Mouse (Mus musculus) embryonic facial prominence, embryonic 11.5 days (tissue): Measurements from ENCODE around the gene Tmed1. TPM values are rescaled to one million over a fixed set of nuclear protein-coding genes. Genes with fewer than 3 reads are reported as not detected.

Experiments
- ATAC-seq: fragments of 200-750 bp; cut with Nextera tagmentation; replicated peaks from 2 replicates; pipeline ENCODE4 v1.8.0; 2017; ENCODE audit warnings: low read depth; ENCODE audit not compliant: insufficient number of reproducible peaks, low FRiP score, low TSS enrichment
- DNase-seq: peaks from one replicate; pipeline ENCODE4 v3.0.0-alpha.2; 2015; ENCODE audit warnings: low spot score
- H3K27ac ChIP-seq: fragments of 300-500 bp; sonication (generic); replicated peaks from 2 replicates; pipeline ENCODE4 v1.5.1; 2014; ENCODE audit warnings: mild to moderate bottlenecking, low read depth, low read length, control low read depth
- H3K27me3 ChIP-seq: fragments of 300-500 bp; sonication (generic); 2 replicates; pipeline ENCODE4 v1.6.1; 2014; ENCODE audit warnings: mild to moderate bottlenecking, low read length, moderate library complexity, mixed read lengths; ENCODE audit not compliant: control insufficient read depth, insufficient read depth
- H3K36me3 ChIP-seq: fragments of 300-500 bp; sonication (generic); replicated peaks from 2 replicates; pipeline ENCODE4 v1.6.1; 2014; ENCODE audit warnings: low read depth, mild to moderate bottlenecking, low read length, moderate library complexity, mixed read lengths; ENCODE audit not compliant: control insufficient read depth, insufficient read depth
- H3K4me1 ChIP-seq: fragments of 300-500 bp; sonication (generic); 2 replicates; pipeline ENCODE4 v1.6.1; 2014; ENCODE audit warnings: low read length, mixed read lengths; ENCODE audit not compliant: control insufficient read depth, insufficient read depth
- H3K4me2 ChIP-seq: fragments of 300-500 bp; sonication (generic); 2 replicates; pipeline ENCODE4 v1.6.1; 2014; ENCODE audit warnings: low read depth, mild to moderate bottlenecking, control low read depth, low read length, moderate library complexity
- H3K4me3 ChIP-seq: fragments of 300-500 bp; sonication (generic); 2 replicates; pipeline ENCODE4 v1.5.1; 2014; ENCODE audit warnings: low read depth, low read length, control low read depth
- H3K9ac ChIP-seq: fragments of 300-500 bp; sonication (generic); replicated peaks from 2 replicates; pipeline ENCODE4 v1.6.1; 2014; ENCODE audit warnings: mild to moderate bottlenecking, control low read depth, low read length
- H3K9me3 ChIP-seq: fragments of 300-500 bp; sonication (generic); replicated peaks from 2 replicates; pipeline ENCODE4 v1.6.1; 2016; ENCODE audit warnings: mild to moderate bottlenecking, low read length, inconsistent platforms, mixed read lengths; ENCODE audit not compliant: control insufficient read depth
- WGBS: fragments of 180-500 bp; shearing (Covaris S2); extraction: QIAGEN DNeasy Blood & Tissue Kit; methylation state at CpG from one replicate; pipeline ENCODE4 v1.1.7; 2014; 5-methylcytosine and 5-hydroxymethylcytosine counted together
- polyA plus RNA-seq: library from polyadenylated mRNA; unstranded; fragments of >200 nt; fragmentation: Nextera tagmentation; extraction: Ambion mirVana; gene quantifications from 2 replicates; pipeline ENCODE4 v1.2.1, GENCODE M21; 2014

The Tmed1 gene
- 81.3 and 86.9 TPM in 2 replicates for polyA plus RNA-seq

GRCm38 (mm10) chr9:21509772-21510688 is at the start of gene Tmed1:
Gene Tmed1, minus strand, starts transcription at chr9:21510252.
- peak; percentile 97 for DNase-seq
- Histone ChIP-seq H3K27me3 (no peaks in the 10 kb centered on the region), H3K36me3 (peaks cover 9% of the 10 kb centered on the region), H3K9ac (peak within 1 kb of the TSS; percentile 75), H3K4me3 (peak within 1 kb of the TSS; percentile 71), H3K9me3 (no peaks in the 10 kb centered on the region), H3K27ac (peak within 1 kb of the TSS; percentile 86), H3K4me2 (peak within 1 kb of the TSS; percentile 56), H3K4me1 (peaks cover 4% of the 10 kb centered on the region; the same call in 1 of the 2 replicates)
- peak; percentile 93 for ATAC-seq
- 0% methylated on average over 44 of the region's 44 CpGs for WGBS

GRCm38 (mm10) chr9:21559151-21559550 is 49.1 kb upstream of the Tmed1 start:
- H3K36me3 ChIP-seq = no peaks in the 10 kb centered on the region
- ATAC-seq = no peak

GRCm38 (mm10) chr9:21558366-21558765 is 48.3 kb upstream of the Tmed1 start:
- peak; percentile 22; the same call in 1 of the 2 replicates for ATAC-seq
- H3K9ac ChIP-seq = no peak overlapping the region
- H3K4me3 ChIP-seq = no peak overlapping the region
- no peaks in the 10 kb centered on the region for H3K9me3 ChIP-seq
- 88% methylated on average over 4 of the region's 4 CpGs for WGBS
- no peaks in the 10 kb centered on the region for H3K4me1 ChIP-seq
- H3K27ac ChIP-seq = no peak overlapping the region
- H3K4me2 ChIP-seq = no peak overlapping the region
- no peaks in the 10 kb centered on the region for H3K36me3 ChIP-seq
- H3K27me3 ChIP-seq = no peaks in the 10 kb centered on the region
- no peak for DNase-seq

More at GRCm38 (mm10) chr9:21559151-21559550, 49.1 kb upstream of the Tmed1 start:
- Histone ChIP-seq H3K9ac (no peak overlapping the region), H3K27ac (no peak overlapping the region), H3K4me1 (no peaks in the 10 kb centered on the region), H3K4me3 (no peak overlapping the region), H3K27me3 (no peaks in the 10 kb centered on the region), H3K9me3 (no peaks in the 10 kb centered on the region), H3K4me2 (no peak overlapping the region)
- 96% methylated on average over 3 of the region's 3 CpGs for WGBS
- DNase-seq = no peak

GRCm38 (mm10) chr9:21557556-21557955 is 47.5 kb upstream of the Tmed1 start:
- no peaks in the 10 kb centered on the region for H3K27me3 ChIP-seq
- no peak overlapping the region for H3K4me2 ChIP-seq
- H3K4me1 ChIP-seq = no peaks in the 10 kb centered on the region
- ATAC-seq (no peak), DNase-seq (no peak)
- WGBS = 86% methylated on average over 2 of the region's 2 CpGs
- no peaks in the 10 kb centered on the region for H3K36me3 ChIP-seq
- no peak overlapping the region for H3K4me3 ChIP-seq
- H3K27ac ChIP-seq = no peak overlapping the region
- no peaks in the 10 kb centered on the region for H3K9me3 ChIP-seq
- no peak overlapping the region for H3K9ac ChIP-seq

GRCm38 (mm10) chr9:21556996-21557395 is 46.9 kb upstream of the Tmed1 start:
- no peak for ATAC-seq
- no peaks in the 10 kb centered on the region for H3K27me3 ChIP-seq
- H3K4me3 ChIP-seq = no peak overlapping the region
- H3K27ac ChIP-seq = no peak overlapping the region
- 86% methylated on average over 2 of the region's 2 CpGs for WGBS
- no peaks in the 10 kb centered on the region for H3K4me1 ChIP-seq
- H3K4me2 ChIP-seq = no peak overlapping the region
- DNase-seq = no peak
- no peaks in the 10 kb centered on the region for H3K9me3 ChIP-seq
- no peaks in the 10 kb centered on the region for H3K36me3 ChIP-seq
- no peak overlapping the region for H3K9ac ChIP-seq

- no peaks in the 10 kb centered on the region for H3K27me3 ChIP-seq
- H3K4me3 ChIP-seq = no peak overlapping the region
- WGBS = 87% methylated on average over 6 of the region's 6 CpGs
- no peak for ATAC-seq
- H3K9ac ChIP-seq = no peak overlapping the region
- no peaks in the 10 kb centered on the region for H3K9me3 ChIP-seq
- H3K27ac ChIP-seq = no peak overlapping the region
- H3K4me2 ChIP-seq = no peak overlapping the region
- no peaks in the 10 kb centered on the region for H3K36me3 ChIP-seq
- no peaks in the 10 kb centered on the region for H3K4me1 ChIP-seq
- no peak for DNase-seq
These were observed 45.2 kb upstream of the Tmed1 start for GRCm38 (mm10) chr9:21555198-21555742.

GRCm38 (mm10) chr9:21553607-21554273 is 43.7 kb upstream of the Tmed1 start:
- no peaks in the 10 kb centered on the region for H3K27me3 ChIP-seq
- no peaks in the 10 kb centered on the region for H3K4me1 ChIP-seq
- no peaks in the 10 kb centered on the region for H3K9me3 ChIP-seq
- no peak overlapping the region for H3K9ac ChIP-seq
- H3K36me3 ChIP-seq = no peaks in the 10 kb centered on the region
- DNase-seq = no peak
- H3K4me2 ChIP-seq = no peak overlapping the region
- WGBS = 82% methylated on average over 6 of the region's 6 CpGs
- no peak overlapping the region for H3K4me3 ChIP-seq
- H3K27ac ChIP-seq = no peak overlapping the region
- ATAC-seq = no peak
